Mouse (Mus musculus): ENCODE data around the gene Gm11077. TPM values are rescaled to one million over a fixed set of nuclear protein-coding genes. Genes with fewer than 3 reads are reported as not detected.

Gm11077 gene
- polyA plus RNA-seq, 1 experiment from 2014 or later, result not detected

- DNase-seq (no peak), ATAC-seq (no peak)
- WGBS (ENCODE audit: insufficient replicate concordance), result 55% methylated on average over 10 of the region's 10 CpGs
Observed at GRCm38 (mm10) chr6:140708059-140708458, 21.0 kb upstream of the Gm11077 start.

GRCm38 (mm10) chr6:140709415-140710107, 19.5 kb upstream of the Gm11077 start:
- Histone ChIP-seq H3K27ac (ENCODE audit: low read depth) (no peak overlapping the region), H3K9me3 (ENCODE audit: low read length) (no peaks in the 10 kb centered on the region), H3K4me3 (ENCODE audit: low read depth, low read length) (no peak overlapping the region), H3K4me2 (ENCODE audit: low read depth, low read length) (no peak overlapping the region), H3K4me1 (ENCODE audit: insufficient read depth) (no peaks in the 10 kb centered on the region), H3K27me3 (ENCODE audit: insufficient read depth, low read length) (0 out of 2 replicates have a peak, but pooled peaks cover 3% of the 10 kb centered on the region), H3K36me3 (replicated peaks; ENCODE audit: insufficient read depth, low read length) (no peaks in the 10 kb centered on the region), H3K9ac (replicated peaks) (no peak overlapping the region)
- DNase-seq (no peak), ATAC-seq (no peak)
- WGBS (ENCODE audit: insufficient replicate concordance), result 69% methylated on average over 6 of the region's 6 CpGs
- TF ChIP-seq EP300 (IDR thresholded peaks at IDR 0.05; ENCODE audit: low read depth) (no peak), CTCF (IDR thresholded peaks at IDR 0.05; ENCODE audit: low read depth) (peak; percentile 42)

More at GRCm38 (mm10) chr6:140708059-140708458, 21.0 kb upstream of the Gm11077 start:
- H3K4me1 ChIP-seq (ENCODE audit: insufficient read depth), result no peaks in the 10 kb centered on the region
- no peak overlapping the region for H3K27ac ChIP-seq (ENCODE audit: low read depth)
- H3K4me3 ChIP-seq (ENCODE audit: low read depth, low read length), result no peak overlapping the region
- H3K27me3 ChIP-seq (ENCODE audit: insufficient read depth, low read length), result no peaks in the 10 kb centered on the region
- no peak overlapping the region for H3K9ac ChIP-seq (replicated peaks)
- TF ChIP-seq CTCF (IDR thresholded peaks at IDR 0.05; ENCODE audit: low read depth) (no peak), EP300 (IDR thresholded peaks at IDR 0.05; ENCODE audit: low read depth) (no peak)
- no peaks in the 10 kb centered on the region for H3K36me3 ChIP-seq (replicated peaks; ENCODE audit: insufficient read depth, low read length)
- H3K4me2 ChIP-seq (ENCODE audit: low read depth, low read length), result no peak overlapping the region
- no peaks in the 10 kb centered on the region for H3K9me3 ChIP-seq (ENCODE audit: low read length)

- peak; percentile 59 for DNase-seq
- WGBS (ENCODE audit: insufficient replicate concordance), result 7% methylated on average over 11 of the region's 11 CpGs
- H3K9ac ChIP-seq (replicated peaks), result no peak overlapping the region
Observed at GRCm38 (mm10) chr6:140712754-140713153, 16.3 kb upstream of the Gm11077 start.

GRCm38 (mm10) chr6:140714905-140715365, 14.1 kb upstream of the Gm11077 start:
- 16% methylated on average over 10 of the region's 10 CpGs for WGBS (ENCODE audit: insufficient replicate concordance)

More at GRCm38 (mm10) chr6:140712754-140713153, 16.3 kb upstream of the Gm11077 start:
- Histone ChIP-seq H3K27me3 (ENCODE audit: insufficient read depth, low read length) (0 out of 2 replicates have a peak, but pooled peaks cover 3% of the 10 kb centered on the region), H3K36me3 (replicated peaks; ENCODE audit: insufficient read depth, low read length) (no peaks in the 10 kb centered on the region), H3K4me3 (ENCODE audit: low read depth, low read length) (no peak overlapping the region), H3K27ac (ENCODE audit: low read depth) (no peak overlapping the region), H3K4me2 (ENCODE audit: low read depth, low read length) (no peak overlapping the region), H3K4me1 (ENCODE audit: insufficient read depth) (no peaks in the 10 kb centered on the region), H3K9me3 (ENCODE audit: low read length) (no peaks in the 10 kb centered on the region)
- no peak for ATAC-seq
- TF ChIP-seq EP300 (IDR thresholded peaks at IDR 0.05; ENCODE audit: low read depth) (no peak), CTCF (IDR thresholded peaks at IDR 0.05; ENCODE audit: low read depth) (peak; percentile 87)

GRCm38 (mm10) chr6:140722058-140722457, 7.0 kb upstream of the Gm11077 start:
- ATAC-seq, result no peak

More at GRCm38 (mm10) chr6:140714905-140715365, 14.1 kb upstream of the Gm11077 start:
- Histone ChIP-seq H3K36me3 (replicated peaks; ENCODE audit: insufficient read depth, low read length) (no peaks in the 10 kb centered on the region), H3K9ac (replicated peaks) (no peak overlapping the region), H3K9me3 (ENCODE audit: low read length) (no peaks in the 10 kb centered on the region), H3K27ac (ENCODE audit: low read depth) (no peak overlapping the region), H3K4me2 (ENCODE audit: low read depth, low read length) (no peak overlapping the region), H3K4me1 (ENCODE audit: insufficient read depth) (no peaks in the 10 kb centered on the region), H3K27me3 (ENCODE audit: insufficient read depth, low read length) (0 out of 2 replicates have a peak, but pooled peaks cover 3% of the 10 kb centered on the region), H3K4me3 (ENCODE audit: low read depth, low read length) (no peak overlapping the region)
- TF ChIP-seq EP300 (IDR thresholded peaks at IDR 0.05; ENCODE audit: low read depth) (no peak), CTCF (IDR thresholded peaks at IDR 0.05; ENCODE audit: low read depth) (peak; percentile 89)
- DNase-seq (peak; percentile 74), ATAC-seq (no peak)

GRCm38 (mm10) chr6:140730669-140731401, 1.8 kb downstream of the Gm11077 start:
- no peak for DNase-seq
- 59% methylated on average over 6 of the region's 6 CpGs for WGBS (ENCODE audit: insufficient replicate concordance)
- no peak overlapping the region for H3K4me2 ChIP-seq (ENCODE audit: low read depth, low read length)
- H3K9ac ChIP-seq (replicated peaks), result no peak overlapping the region
- no peaks in the 10 kb centered on the region for H3K4me1 ChIP-seq (ENCODE audit: insufficient read depth)
- no peaks in the 10 kb centered on the region for H3K27me3 ChIP-seq (ENCODE audit: insufficient read depth, low read length)
- no peak overlapping the region for H3K27ac ChIP-seq (ENCODE audit: low read depth)
- H3K9me3 ChIP-seq (ENCODE audit: low read length), result no peaks in the 10 kb centered on the region
- no peak for ATAC-seq
- no peak overlapping the region for H3K4me3 ChIP-seq (ENCODE audit: low read depth, low read length)
- H3K36me3 ChIP-seq (replicated peaks; ENCODE audit: insufficient read depth, low read length), result no peaks in the 10 kb centered on the region
- TF ChIP-seq EP300 (IDR thresholded peaks at IDR 0.05; ENCODE audit: low read depth), result no peak
- TF ChIP-seq CTCF (IDR thresholded peaks at IDR 0.05; ENCODE audit: low read depth), result no peak

More at GRCm38 (mm10) chr6:140722058-140722457, 7.0 kb upstream of the Gm11077 start:
- no peaks in the 10 kb centered on the region for H3K4me1 ChIP-seq (ENCODE audit: insufficient read depth)
- 58% methylated on average over 10 of the region's 10 CpGs for WGBS (ENCODE audit: insufficient replicate concordance)
- H3K4me3 ChIP-seq (ENCODE audit: low read depth, low read length), result no peak overlapping the region
- DNase-seq, result no peak
- H3K9me3 ChIP-seq (ENCODE audit: low read length), result no peaks in the 10 kb centered on the region
- H3K27ac ChIP-seq (ENCODE audit: low read depth), result no peak overlapping the region
- H3K27me3 ChIP-seq (ENCODE audit: insufficient read depth, low read length), result no peaks in the 10 kb centered on the region
- H3K9ac ChIP-seq (replicated peaks), result no peak overlapping the region
- H3K4me2 ChIP-seq (ENCODE audit: low read depth, low read length), result no peak overlapping the region
- no peaks in the 10 kb centered on the region for H3K36me3 ChIP-seq (replicated peaks; ENCODE audit: insufficient read depth, low read length)
- TF ChIP-seq EP300 (IDR thresholded peaks at IDR 0.05; ENCODE audit: low read depth), result no peak
- no peak for TF ChIP-seq CTCF (IDR thresholded peaks at IDR 0.05; ENCODE audit: low read depth)
